Mouse (Mus musculus) urinary bladder, postnatal 36 days (tissue): ENCODE data around the gene 4930519P11Rik.
A peak's percentile ranks its signal among the peaks of the same experiment; 100 is the strongest.

ENCODE experiments used
- DNase-seq, 2 experiments: peaks; one replicate each; pipeline ENCODE4 v3.0.0; 2022; ENCODE audit warnings: low spot score in 2 of 2, mixed read lengths in 1 of 2

Gene 4930519P11Rik

GRCm38 (mm10) chr2:154583906-154584872 lies 29.0 kb downstream of the 4930519P11Rik start:
- DNase-seq = no peak

GRCm38 (mm10) chr2:154581421-154581820 lies 31.8 kb downstream of the 4930519P11Rik start:
- DNase-seq = no peak

- peak in 1 of 2 experiments; percentile 48 for DNase-seq
Observed at GRCm38 (mm10) chr2:154580586-154580985, 32.7 kb downstream of the 4930519P11Rik start.

- DNase-seq = no peak
Observed at GRCm38 (mm10) chr2:154577744-154578067, 35.5 kb downstream of the 4930519P11Rik start.

- no peak for DNase-seq
Observed at GRCm38 (mm10) chr2:154576876-154577743, 36.1 kb downstream of the 4930519P11Rik start.

- DNase-seq = no peak
Observed at GRCm38 (mm10) chr2:154574271-154574670, 39.0 kb downstream of the 4930519P11Rik start.

GRCm38 (mm10) chr2:154572996-154573395 lies 40.2 kb downstream of the 4930519P11Rik start:
- DNase-seq = no peak

- DNase-seq = no peak
Observed at GRCm38 (mm10) chr2:154571976-154572375, 41.3 kb downstream of the 4930519P11Rik start.

GRCm38 (mm10) chr2:154571266-154571665 lies 42.0 kb downstream of the 4930519P11Rik start:
- no peak for DNase-seq

- no peak for DNase-seq
Observed at GRCm38 (mm10) chr2:154570666-154571065, 42.6 kb downstream of the 4930519P11Rik start.

GRCm38 (mm10) chr2:154569836-154570286 lies 43.4 kb downstream of the 4930519P11Rik start, which contains the start of gene E2f1:
Gene E2f1, minus strand, starts transcription at chr2:154569892.
- DNase-seq = peak; percentile 81 to 94

- DNase-seq = peak; percentile 41 to 47
Observed at GRCm38 (mm10) chr2:154569071-154569748, 44.0 kb downstream of the 4930519P11Rik start.

- no peak for DNase-seq
Observed at GRCm38 (mm10) chr2:154568329-154569070, 44.7 kb downstream of the 4930519P11Rik start.

- no peak for DNase-seq
Observed at GRCm38 (mm10) chr2:154567766-154568165, 45.5 kb downstream of the 4930519P11Rik start.

GRCm38 (mm10) chr2:154566641-154567040 lies 46.6 kb downstream of the 4930519P11Rik start:
- DNase-seq = no peak

GRCm38 (mm10) chr2:154565562-154565961 lies 47.7 kb downstream of the 4930519P11Rik start:
- DNase-seq = no peak

GRCm38 (mm10) chr2:154563612-154564170 lies 49.5 kb downstream of the 4930519P11Rik start:
- DNase-seq = no peak
